Mouse (Mus musculus) olfactory bulb, adult 2 months (tissue): ENCODE results near the gene Adig.
A peak's percentile ranks its signal among the peaks of the same experiment; 100 is the strongest.

Experiments
- CTCF ChIP-seq: fragments of 200-500 bp; IDR thresholded peaks from 2 replicates; pipeline ENCODE4 v1.5.1; 2012; ENCODE audit warnings: low read depth, mild to moderate bottlenecking, low read length, moderate library complexity; ENCODE audit not compliant: insufficient read depth
- POLR2A ChIP-seq: fragments of 200-500 bp; IDR thresholded peaks from 2 replicates; pipeline ENCODE4 v1.6.1; 2012; ENCODE audit warnings: mild to moderate bottlenecking, low read depth, low read length, moderate library complexity; ENCODE audit not compliant: insufficient read depth

- TF ChIP-seq CTCF (peak; percentile 52), POLR2A (no peak)
These were observed 47.7 kb downstream of the Adig start for GRCm38 (mm10) chr2:158550067-158550466.
